Mouse (Mus musculus) testis, adult 10 weeks (tissue): ENCODE measurements around the gene Rbp7. TPM values are rescaled to one million over a fixed set of nuclear protein-coding genes. Genes with fewer than 3 reads are reported as not detected.

Source experiments
- polyA plus RNA-seq: library from polyadenylated mRNA; stranded (reverse); fragments of 350-450 nt; fragmentation: Illumina TruSeq; extraction: RNeasy Lipid Tissue Mini Kit (QIAGEN cat#74804); gene quantifications from one replicate; pipeline ENCODE4 v1.2.3, GENCODE M21; 2014; ENCODE audit warnings: low read depth, low replicate concordance

Gene Rbp7
- 0.94 TPM for polyA plus RNA-seq

DNA sequence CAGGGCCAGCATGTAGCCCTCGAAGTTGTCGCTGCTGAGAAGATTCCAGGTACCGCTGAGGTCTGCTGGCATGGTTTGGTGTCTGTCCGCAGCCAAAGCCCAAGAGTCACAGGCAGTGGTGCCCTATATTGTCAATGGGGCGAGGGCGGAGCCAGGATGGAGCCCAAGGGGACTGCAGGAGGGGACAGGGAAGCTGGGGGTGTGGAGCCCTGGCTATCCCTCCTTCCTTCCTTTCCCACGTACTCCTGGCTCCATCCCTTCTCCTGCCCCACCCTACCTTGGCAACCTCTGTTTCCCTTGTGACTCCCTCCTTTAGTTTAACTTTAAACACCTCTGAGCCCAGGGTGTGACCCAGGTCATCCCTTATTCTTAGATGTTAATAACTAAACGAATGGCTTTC is at the start of gene Rbp7:
Gene Rbp7, minus strand, starts transcription at position 100 of the 400 bp plus-strand sequence.

DNA sequence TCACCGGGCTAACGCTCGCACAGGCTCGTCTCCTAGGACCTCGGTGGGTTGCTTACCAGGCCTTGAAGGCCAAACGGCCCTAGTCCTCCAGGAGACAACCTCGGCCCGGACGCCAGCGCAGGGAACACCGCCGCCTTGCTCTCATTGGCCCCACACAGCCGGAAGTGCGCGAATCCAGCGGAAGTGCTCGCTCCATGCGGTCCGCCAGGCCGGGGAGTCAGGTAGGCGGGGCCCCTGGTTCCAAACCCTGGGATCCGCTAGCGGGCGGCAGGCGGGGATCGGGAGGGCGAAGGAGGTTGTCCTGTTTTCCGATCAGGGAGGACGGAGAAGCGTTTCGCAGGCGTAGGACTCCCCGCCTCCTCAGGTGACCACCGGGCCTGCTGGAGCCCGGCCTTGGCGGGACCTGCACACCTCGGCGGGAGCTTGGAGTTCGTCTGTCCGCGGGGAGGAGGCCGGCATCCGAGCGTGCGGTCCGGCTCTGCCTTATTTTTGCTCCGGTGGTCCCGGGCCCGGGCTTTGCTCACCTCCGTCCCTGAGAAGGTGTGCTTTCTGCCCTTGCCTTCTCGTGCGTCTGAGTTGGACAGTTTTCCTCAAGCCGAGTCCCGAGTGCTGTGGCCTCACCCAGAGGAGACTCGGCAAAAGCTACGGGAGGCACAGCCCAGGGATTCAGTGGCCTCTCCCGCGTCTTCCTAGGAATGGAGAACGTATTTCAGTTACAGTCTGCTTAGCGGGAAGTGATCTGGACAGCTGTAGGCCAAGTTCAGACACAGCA is 30.5 kb upstream of the Rbp7 start, which contains the start of the genes Nmnat1 and Lzic:
Gene Nmnat1, minus strand, starts transcription at position 150 of the 772 bp plus-strand sequence.
Gene Lzic, plus strand, starts transcription at position 177 of the 772 bp plus-strand sequence.

DNA sequence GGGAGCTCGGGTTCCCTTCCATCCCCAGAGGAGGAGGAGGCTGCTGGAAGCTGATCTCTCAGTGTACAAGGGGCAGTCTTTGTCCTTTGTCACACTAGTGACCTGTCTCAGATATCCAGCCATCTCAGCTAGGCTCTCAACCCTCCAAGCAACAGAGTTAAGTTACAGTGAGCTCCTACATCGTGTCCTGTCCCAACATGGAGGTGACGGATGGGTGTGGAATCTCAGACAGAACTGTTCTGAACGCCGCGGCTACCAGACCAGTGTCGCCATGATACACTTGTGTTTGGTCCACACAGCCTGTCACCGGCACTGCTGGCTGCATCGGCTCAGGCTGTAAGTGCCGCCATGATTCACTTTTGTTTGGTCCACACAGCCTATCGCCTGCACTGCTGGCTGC is 22.3 kb upstream of the Rbp7 start, which contains the start of gene Tmem274:
Gene Tmem274, plus strand, starts transcription at position 301 of the 400 bp plus-strand sequence.

DNA sequence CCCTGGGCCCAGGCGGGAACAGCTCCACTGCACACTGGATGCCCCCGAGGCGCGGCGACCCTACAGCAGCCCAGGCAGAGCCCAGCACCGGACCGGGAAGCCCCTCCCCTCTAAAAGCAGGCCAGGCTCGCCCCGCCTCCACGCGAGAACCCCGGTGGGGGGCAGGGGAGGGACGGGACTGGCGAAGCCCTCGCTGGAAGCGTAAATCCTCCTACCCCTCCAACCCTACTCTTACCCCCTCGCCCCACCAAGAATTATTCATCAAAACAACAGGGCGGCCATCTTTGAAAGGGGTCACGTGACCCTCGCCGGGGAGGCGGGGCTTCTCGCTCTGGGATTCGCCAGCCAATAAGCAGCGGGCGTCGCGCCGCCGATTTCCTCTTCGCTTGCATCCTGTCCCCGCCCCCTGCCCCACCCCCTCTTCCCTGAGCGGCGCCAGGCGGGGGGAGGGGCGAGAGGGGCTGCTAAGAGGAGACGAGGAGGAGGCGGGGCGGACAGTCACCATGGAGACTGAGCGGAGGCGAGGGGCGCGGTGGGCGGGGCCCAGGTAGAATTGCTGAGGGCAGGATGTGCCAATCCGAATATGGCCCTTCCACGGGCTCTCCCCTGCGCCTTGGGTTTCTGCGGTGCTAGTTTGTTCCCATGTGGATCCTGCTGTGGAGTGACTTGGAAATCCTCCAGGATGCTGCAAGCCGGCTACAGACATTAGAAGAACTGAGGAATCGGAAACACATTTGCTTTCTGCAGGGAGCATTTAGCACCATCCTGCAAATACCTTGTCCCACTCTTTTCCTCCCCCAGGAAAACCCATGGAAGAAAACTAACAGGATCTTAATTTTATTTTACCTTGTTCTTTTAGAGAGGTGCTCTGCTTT is 28.2 kb downstream of the Rbp7 start, which contains the start of gene Ube4b:
Gene Ube4b, minus strand, starts transcription at position 425 of the 875 bp plus-strand sequence.

Other genes starting within 250 kb of the Rbp7 start
- gene Kif1b, start 147.3 kb downstream of the Rbp7 start, polyA plus RNA-seq, result 21.7 TPM
- 9.0 TPM for gene Ube4b, start 28.2 kb downstream of the Rbp7 start, polyA plus RNA-seq
- not detected for gene Tmem274, start 22.4 kb upstream of the Rbp7 start, polyA plus RNA-seq
- gene Nmnat1, start 30.2 kb upstream of the Rbp7 start, polyA plus RNA-seq, result 5.2 TPM
- 49.0 TPM for gene Lzic, start 30.3 kb upstream of the Rbp7 start, polyA plus RNA-seq
- gene Ctnnbip1, start 63.3 kb upstream of the Rbp7 start, polyA plus RNA-seq, result 1.3 TPM
- gene Clstn1, start 131.5 kb upstream of the Rbp7 start, polyA plus RNA-seq, result 5.9 TPM
- gene Pik3cd, start 247.6 kb upstream of the Rbp7 start, polyA plus RNA-seq, result 1.5 TPM